Mouse (Mus musculus) cerebellum, adult 2 months (tissue): Measurements from ENCODE around the gene Cep68.

Source experiments
- CTCF ChIP-seq: fragments of 200-500 bp; IDR thresholded peaks from 2 replicates; pipeline ENCODE4 v1.5.1; 2011; ENCODE audit warnings: low read depth, mild to moderate bottlenecking, control low read depth, low read length, moderate library complexity, borderline replicate concordance; ENCODE audit not compliant: insufficient read depth
- POLR2A ChIP-seq: fragments of 200-500 bp; IDR thresholded peaks from 2 replicates; pipeline ENCODE4 v1.6.1; 2011; ENCODE audit warnings: low read length, control low read depth, borderline replicate concordance; ENCODE audit not compliant: insufficient read depth

DNA sequence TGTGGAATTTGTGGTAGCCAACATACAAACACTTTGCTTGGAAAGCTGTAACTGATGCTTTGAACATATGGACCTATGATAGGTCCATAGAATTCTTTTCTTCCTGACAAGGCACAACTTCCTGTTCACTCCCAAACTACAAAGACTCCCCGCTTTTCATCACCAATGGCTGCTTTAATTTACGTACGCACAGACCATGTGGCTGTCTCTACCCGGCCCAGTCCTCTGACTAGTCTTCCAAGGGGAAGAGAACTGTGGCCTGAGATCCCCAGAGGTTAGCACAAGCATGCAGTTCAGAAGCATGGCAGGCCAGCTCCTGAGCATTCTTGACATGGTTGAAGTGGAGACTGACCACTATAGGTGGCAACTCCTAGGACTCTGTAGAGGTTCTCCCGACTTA lies 20.6 kb downstream of the Cep68 start:
- TF ChIP-seq POLR2A = no peak
- TF ChIP-seq CTCF = no peak
